Mouse (Mus musculus): ENCODE results near the gene Mbl2.
"Not testable (repeated sequence)": the region's sequence is repeated elsewhere in the genome, so short reads cannot be mapped to it uniquely, and the experiment has no call there.

The Mbl2 gene

GRCm38 (mm10) chr19:30232691-30233090 is at the start of gene Mbl2:
TSS of gene Mbl2 (plus strand) at chr19:30232942.
- no peak for DNase-seq (ENCODE audit: low read depth in 2 of 2, low spot score in 2 of 2)

DNA sequence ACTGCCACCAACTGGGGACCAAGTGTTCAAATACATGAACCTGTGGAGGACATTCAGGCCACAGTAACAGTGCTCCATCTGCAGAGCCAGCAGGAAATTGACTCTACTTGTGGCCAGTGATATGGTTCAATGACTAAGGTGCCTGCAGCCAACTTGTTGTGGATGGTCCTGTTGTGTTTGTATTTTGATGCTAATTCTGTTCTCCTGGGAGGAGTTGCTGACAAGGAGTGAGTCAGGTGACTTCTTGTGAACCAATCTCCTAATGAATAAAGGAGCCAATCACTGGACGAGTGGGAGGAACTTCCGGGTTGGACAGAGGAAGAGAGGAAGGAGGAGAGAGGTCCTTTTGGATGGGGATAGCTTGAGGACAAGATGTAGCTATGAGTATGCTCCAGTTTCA is 47.2 kb upstream of the Mbl2 start:
- DNase-seq (ENCODE audit: low read depth in 2 of 2, low spot score in 2 of 2), result no peak

- no peak for DNase-seq (ENCODE audit: low read depth in 2 of 2, low spot score in 2 of 2)
These were observed 45.5 kb upstream of the Mbl2 start for GRCm38 (mm10) chr19:30187232-30187631.

DNA sequence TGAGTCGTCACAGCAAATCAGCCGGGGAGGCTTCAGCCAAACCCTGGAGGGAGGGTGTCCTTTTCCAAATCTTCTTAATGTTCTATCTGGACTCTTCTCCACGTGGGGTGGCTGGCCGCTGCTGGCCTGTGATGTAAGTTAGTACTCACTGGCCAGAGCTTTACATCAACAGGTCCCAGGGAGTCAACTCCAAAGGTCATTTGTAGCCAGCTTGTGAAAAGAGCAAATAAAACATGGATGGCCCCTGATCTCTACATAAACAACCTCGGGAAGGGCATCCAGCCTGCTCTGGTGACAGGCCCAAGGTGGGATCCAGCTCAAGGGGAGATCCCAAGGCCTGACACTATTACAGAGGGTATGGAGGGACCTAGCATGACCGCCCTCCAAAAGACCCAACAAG is 37.7 kb upstream of the Mbl2 start:
- DNase-seq (ENCODE audit: low read depth in 2 of 2, low spot score in 2 of 2), result no peak

DNA sequence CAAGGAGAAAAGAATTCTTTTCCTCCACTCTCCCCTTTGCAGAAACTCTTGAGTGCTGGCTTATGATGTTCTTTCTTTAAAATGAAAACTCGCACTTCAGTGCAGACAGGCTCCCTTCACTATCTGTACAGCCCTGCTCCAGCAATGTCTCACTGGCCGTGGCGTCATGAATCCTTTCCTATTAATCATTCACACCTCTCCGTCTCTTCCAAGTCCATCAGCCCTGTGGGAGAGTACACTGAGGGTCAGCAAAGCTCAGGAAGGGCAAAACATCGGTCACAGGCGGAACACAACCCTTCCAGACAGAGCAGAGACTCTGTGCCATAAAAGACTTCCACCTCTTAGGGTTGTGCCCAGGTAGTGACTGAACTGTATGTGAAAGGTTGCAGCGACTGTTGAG is 30.6 kb upstream of the Mbl2 start:
- DNase-seq (ENCODE audit: low read depth in 2 of 2, low spot score in 2 of 2), result no peak

DNA sequence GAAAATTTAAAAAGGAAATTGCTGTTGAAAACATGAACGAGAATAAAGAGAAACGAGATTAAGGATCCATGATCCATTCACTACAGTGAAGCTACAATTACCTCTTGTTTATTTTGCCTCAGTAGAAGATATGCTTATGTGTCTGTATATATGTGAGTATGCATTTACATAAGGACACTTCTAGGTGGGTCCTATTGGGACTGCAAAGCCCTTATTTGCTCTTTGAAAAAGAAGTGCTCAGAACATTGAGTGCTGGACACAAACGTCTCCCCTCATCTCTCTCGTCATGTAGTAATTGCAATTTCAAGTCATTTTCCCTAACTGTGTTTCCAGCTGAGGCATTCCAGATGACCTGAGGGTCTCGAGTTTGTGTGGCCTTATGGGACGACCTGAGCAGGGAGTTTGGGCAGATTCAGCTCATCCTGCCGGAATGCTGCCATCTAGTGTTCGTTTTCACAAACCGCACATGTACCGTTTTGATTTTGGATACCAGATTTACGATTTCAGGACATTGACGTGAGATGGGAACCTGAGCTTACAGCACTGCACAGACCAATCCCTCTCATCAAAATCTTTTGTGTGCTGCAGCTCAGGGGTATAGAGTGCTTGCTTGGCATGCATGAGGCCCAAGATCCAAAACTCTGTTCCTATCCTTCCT is 27.5 kb upstream of the Mbl2 start:
- DNase-seq (ENCODE audit: low read depth in 2 of 2, low spot score in 2 of 2), result no peak

DNA sequence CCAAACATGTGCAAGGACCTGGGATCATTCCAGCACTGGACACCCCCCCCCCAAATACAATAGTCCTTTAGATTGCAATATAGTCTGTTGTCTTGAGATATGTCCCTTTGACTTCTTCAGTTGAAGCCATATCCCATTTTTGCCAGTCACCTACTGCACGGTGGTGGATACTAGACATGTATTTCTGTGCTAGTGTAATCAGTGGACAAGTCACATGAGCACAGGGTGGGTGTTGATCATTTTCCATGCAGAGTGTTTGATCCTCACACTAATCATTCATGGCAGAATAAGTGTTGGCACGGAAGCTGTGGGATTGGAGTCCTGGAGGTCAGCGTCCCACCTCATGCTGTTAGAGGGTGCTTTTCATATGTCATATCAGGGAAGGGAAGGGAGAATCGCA is 26.9 kb upstream of the Mbl2 start:
- DNase-seq (ENCODE audit: low read depth in 2 of 2, low spot score in 2 of 2), result no peak

- no peak for DNase-seq (ENCODE audit: low read depth in 2 of 2, low spot score in 2 of 2)
These were observed 25.8 kb upstream of the Mbl2 start for GRCm38 (mm10) chr19:30206981-30207380.

DNA sequence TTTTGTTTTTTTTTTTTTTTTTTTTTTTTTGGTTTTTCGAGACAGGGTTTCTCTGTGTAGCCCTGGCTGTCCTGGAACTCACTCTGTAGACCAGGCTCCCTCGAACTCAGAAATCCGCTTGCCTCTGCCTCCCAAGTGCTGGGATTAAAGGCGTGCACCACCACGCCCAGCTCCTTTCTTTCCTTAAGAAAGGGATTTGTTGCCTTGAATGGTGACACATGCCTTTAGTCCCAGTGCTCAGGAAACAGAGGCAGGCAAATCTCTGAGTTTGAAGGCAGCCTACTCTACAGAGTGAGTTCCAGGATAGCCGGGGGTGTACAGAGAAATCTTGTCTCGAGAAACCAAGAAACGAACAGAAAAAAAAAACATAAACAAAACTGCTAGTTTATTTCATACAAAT is 23.7 kb upstream of the Mbl2 start:
- DNase-seq (ENCODE audit: low read depth in 2 of 2, low spot score in 2 of 2), result not testable (repeated sequence)

DNA sequence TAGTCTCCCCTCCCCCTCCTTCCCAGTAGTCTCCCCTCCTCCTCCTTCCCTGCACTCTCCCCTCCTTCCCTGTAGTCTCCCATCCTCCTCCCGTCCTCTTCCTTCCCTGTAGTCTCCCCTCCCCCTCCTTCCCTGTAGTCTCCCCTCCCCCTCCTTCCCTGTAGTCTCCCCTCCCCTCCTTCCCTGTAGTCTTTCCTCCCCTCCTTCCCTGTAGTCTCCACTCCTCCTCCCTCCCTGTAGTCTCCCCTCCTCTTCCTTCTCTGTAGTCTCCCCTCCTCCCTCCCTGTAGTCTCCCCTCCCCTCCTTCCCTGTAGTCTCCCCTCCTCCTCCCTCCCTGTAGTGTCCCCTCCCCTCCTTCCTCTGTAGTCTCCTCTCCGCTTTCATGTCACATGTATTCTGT is 18.7 kb upstream of the Mbl2 start:
- no peak for DNase-seq (ENCODE audit: low read depth in 2 of 2, low spot score in 2 of 2)

- not testable (repeated sequence) for DNase-seq (ENCODE audit: low read depth in 2 of 2, low spot score in 2 of 2)
These were observed 17.0 kb upstream of the Mbl2 start for GRCm38 (mm10) chr19:30215736-30216135.

- DNase-seq (ENCODE audit: low read depth in 2 of 2, low spot score in 2 of 2), result no peak
These were observed 16.6 kb upstream of the Mbl2 start for GRCm38 (mm10) chr19:30216186-30216585.

GRCm38 (mm10) chr19:30217335-30217734 is 15.4 kb upstream of the Mbl2 start:
- DNase-seq (ENCODE audit: low read depth in 2 of 2, low spot score in 2 of 2), result no peak

DNA sequence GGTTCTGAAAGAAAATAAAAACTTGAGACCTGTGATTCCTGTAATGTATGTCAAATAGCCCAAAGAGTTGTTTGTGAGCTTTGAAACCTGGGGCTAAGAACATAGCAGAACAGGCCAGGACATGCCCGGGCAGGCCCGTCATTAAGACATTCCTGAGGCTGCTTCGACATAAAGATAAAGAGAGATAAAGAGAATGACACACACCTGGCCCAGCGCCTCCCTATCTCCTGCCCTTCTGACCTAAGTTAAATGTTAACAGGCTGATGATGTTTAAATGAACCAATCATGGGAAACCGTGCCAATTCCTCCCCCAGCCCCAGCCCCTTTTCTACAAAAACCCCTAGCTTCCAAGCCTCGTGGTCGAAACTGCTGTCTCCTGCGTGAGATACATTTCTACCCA is 10.1 kb upstream of the Mbl2 start:
- DNase-seq (ENCODE audit: low read depth in 2 of 2, low spot score in 2 of 2), result not testable (repeated sequence)

DNA sequence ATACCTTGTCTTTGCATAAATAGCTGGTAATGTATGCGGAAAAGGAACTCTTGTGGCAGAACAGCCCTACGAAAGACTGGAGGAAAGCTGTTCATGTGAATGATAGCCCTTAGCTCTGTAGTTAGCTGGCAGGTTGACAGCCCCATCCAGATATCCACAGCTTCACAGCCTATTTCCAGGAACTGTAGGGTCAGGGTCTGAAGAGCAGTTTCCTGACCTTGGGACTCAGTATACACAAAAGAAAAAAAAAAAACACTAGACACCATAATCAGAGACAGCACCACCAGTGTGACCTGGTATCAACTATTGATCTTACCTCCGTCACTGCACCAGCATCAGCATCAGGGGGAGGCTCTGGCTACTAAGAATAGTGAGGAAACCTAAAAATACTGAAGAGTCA is 3.3 kb upstream of the Mbl2 start:
- no peak for DNase-seq (ENCODE audit: low read depth in 2 of 2, low spot score in 2 of 2)

GRCm38 (mm10) chr19:30234416-30234815 is 1.7 kb downstream of the Mbl2 start:
- no peak for DNase-seq (ENCODE audit: low read depth in 2 of 2, low spot score in 2 of 2)

DNA sequence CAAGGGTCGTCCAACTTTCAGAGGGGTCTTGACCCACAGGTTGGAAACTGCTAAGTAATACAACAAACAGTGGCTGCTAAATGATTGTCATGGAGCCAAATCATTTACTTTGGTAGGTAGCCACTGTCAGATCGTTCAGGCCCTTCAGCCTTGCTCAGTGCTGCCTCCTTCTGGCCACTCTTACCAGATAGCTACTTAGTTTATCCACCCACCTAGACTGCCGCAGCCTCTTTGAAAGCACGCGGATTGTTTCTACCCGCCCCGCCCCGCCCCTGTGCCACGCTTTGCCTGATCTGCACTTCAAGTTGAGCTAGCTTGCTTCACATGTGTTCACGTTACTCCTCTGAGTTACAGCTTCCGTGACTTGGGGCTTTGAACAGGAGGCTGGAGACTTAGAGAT is 14.6 kb downstream of the Mbl2 start:
- no peak for DNase-seq (ENCODE audit: low read depth in 2 of 2, low spot score in 2 of 2)

GRCm38 (mm10) chr19:30248822-30249221 is 16.1 kb downstream of the Mbl2 start:
- no peak for DNase-seq (ENCODE audit: low read depth in 2 of 2, low spot score in 2 of 2)

- DNase-seq (ENCODE audit: low read depth in 2 of 2, low spot score in 2 of 2), result no peak
These were observed 19.5 kb downstream of the Mbl2 start for GRCm38 (mm10) chr19:30252253-30252652.

DNA sequence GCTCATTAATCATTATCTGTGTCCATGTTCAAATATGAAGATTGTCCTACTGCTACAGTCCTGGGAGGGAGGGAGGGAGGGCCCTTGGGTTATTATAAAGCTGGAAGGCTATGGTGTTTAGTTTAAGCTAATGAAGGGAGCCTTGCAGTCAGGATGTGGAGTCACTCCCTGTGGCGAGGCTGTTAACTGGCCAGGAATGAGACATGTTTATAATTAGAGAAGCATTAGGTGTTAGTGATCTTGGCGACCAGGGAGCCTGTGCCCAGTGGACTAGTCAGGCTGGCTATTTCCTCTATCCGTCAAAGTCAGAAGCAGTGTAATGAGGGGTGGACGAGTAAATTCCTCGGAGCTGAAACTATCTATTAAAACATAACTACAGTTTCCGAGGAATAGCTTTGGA is 23.6 kb downstream of the Mbl2 start:
- no peak for DNase-seq (ENCODE audit: low read depth in 2 of 2, low spot score in 2 of 2)

GRCm38 (mm10) chr19:30281125-30281524 is 48.4 kb downstream of the Mbl2 start:
- no peak for DNase-seq (ENCODE audit: low read depth in 2 of 2, low spot score in 2 of 2)

GRCm38 (mm10) chr19:30287899-30288490 is 55.3 kb downstream of the Mbl2 start:
- DNase-seq (ENCODE audit: low read depth in 2 of 2, low spot score in 2 of 2), result no peak
